Mouse (Mus musculus): ENCODE measurements around the gene Spag8.

Spag8 gene

GRCm38 (mm10) chr4:43652726-43653125, 668 bp downstream of the Spag8 start:
- DNase-seq (ENCODE audit: low spot score in 2 of 2) = no peak

GRCm38 (mm10) chr4:43649783-43650182, 3.6 kb downstream of the Spag8 start:
- no peak for DNase-seq (ENCODE audit: low spot score in 2 of 2)

- peak in 1 of 2 experiments; percentile 16 for DNase-seq (ENCODE audit: low spot score in 2 of 2)
Observed at GRCm38 (mm10) chr4:43640491-43640890, 12.9 kb downstream of the Spag8 start.

GRCm38 (mm10) chr4:43640076-43640475, 13.3 kb downstream of the Spag8 start:
- DNase-seq (ENCODE audit: low spot score in 2 of 2) = peak in 1 of 2 experiments; percentile 11

GRCm38 (mm10) chr4:43636751-43637150, 16.6 kb downstream of the Spag8 start:
- DNase-seq (ENCODE audit: low spot score in 2 of 2) = peak in 1 of 2 experiments; percentile 11

- DNase-seq (ENCODE audit: low spot score in 2 of 2) = no peak
Observed at GRCm38 (mm10) chr4:43634621-43635374, 18.6 kb downstream of the Spag8 start.

GRCm38 (mm10) chr4:43633736-43634135, 19.7 kb downstream of the Spag8 start:
- peak in 1 of 2 experiments; percentile 2 for DNase-seq (ENCODE audit: low spot score in 2 of 2)

GRCm38 (mm10) chr4:43633296-43633695, 20.1 kb downstream of the Spag8 start:
- peak in 1 of 2 experiments; percentile 16 for DNase-seq (ENCODE audit: low spot score in 2 of 2)

GRCm38 (mm10) chr4:43631956-43632920, 21.2 kb downstream of the Spag8 start:
- peak; percentile 18 to 30 for DNase-seq (ENCODE audit: low spot score in 2 of 2)

- peak in 1 of 2 experiments; percentile 49 for DNase-seq (ENCODE audit: low spot score in 2 of 2)
Observed at GRCm38 (mm10) chr4:43631046-43631955, 22.1 kb downstream of the Spag8 start, which contains the start of gene Npr2. Npr2 (plus strand) TSS chr4:43631935.

- DNase-seq (ENCODE audit: low spot score in 2 of 2) = peak in 1 of 2 experiments; percentile 15
Observed at GRCm38 (mm10) chr4:43630671-43631045, 22.7 kb downstream of the Spag8 start.

GRCm38 (mm10) chr4:43630030-43630581, 23.3 kb downstream of the Spag8 start:
- peak in 1 of 2 experiments; percentile 80 for DNase-seq (ENCODE audit: low spot score in 2 of 2)

GRCm38 (mm10) chr4:43629106-43629817, 24.1 kb downstream of the Spag8 start:
- DNase-seq (ENCODE audit: low spot score in 2 of 2) = no peak

- no peak for DNase-seq (ENCODE audit: low spot score in 2 of 2)
Observed at GRCm38 (mm10) chr4:43620146-43620778, 33.1 kb downstream of the Spag8 start.

GRCm38 (mm10) chr4:43613060-43613730, 40.2 kb downstream of the Spag8 start:
- DNase-seq (ENCODE audit: low spot score in 2 of 2) = no peak

GRCm38 (mm10) chr4:43612534-43612933, 40.9 kb downstream of the Spag8 start:
- no peak for DNase-seq (ENCODE audit: low spot score in 2 of 2)

GRCm38 (mm10) chr4:43604751-43605685, 48.4 kb downstream of the Spag8 start:
- DNase-seq (ENCODE audit: low spot score in 2 of 2) = no peak

GRCm38 (mm10) chr4:43604099-43604498, 49.3 kb downstream of the Spag8 start:
- DNase-seq (ENCODE audit: low spot score in 2 of 2) = no peak

Data from cerebellum, postnatal 4 days (tissue).